Mouse (Mus musculus) thymus, postnatal 4 days (tissue): Measurements from ENCODE around the gene Ankrd17.
"Not testable (repeated sequence)": the region's sequence is repeated elsewhere in the genome, so short reads cannot be mapped to it uniquely, and the experiment has no call there.

Experiments used
- DNase-seq: peaks from one replicate; pipeline ENCODE4 v3.0.0; 2021

Gene Ankrd17

GRCm38 (mm10) chr5:90338177-90339091 is 27.9 kb downstream of the Ankrd17 start:
- DNase-seq = no peak

GRCm38 (mm10) chr5:90332478-90332877 is 33.9 kb downstream of the Ankrd17 start:
- no peak for DNase-seq

- DNase-seq = no peak
Measured at GRCm38 (mm10) chr5:90331071-90331470, 35.3 kb downstream of the Ankrd17 start.

GRCm38 (mm10) chr5:90298396-90298795 is 68.0 kb downstream of the Ankrd17 start:
- no peak for DNase-seq

- no peak for DNase-seq
Measured at GRCm38 (mm10) chr5:90289887-90290286, 76.5 kb downstream of the Ankrd17 start.

GRCm38 (mm10) chr5:90286559-90286958 is 79.8 kb downstream of the Ankrd17 start:
- DNase-seq = peak; percentile 81

- no peak for DNase-seq
Measured at GRCm38 (mm10) chr5:90280061-90280460, 86.3 kb downstream of the Ankrd17 start.

- DNase-seq = no peak
Measured at GRCm38 (mm10) chr5:90279418-90279817, 87.0 kb downstream of the Ankrd17 start.

- no peak for DNase-seq
Measured at GRCm38 (mm10) chr5:90277443-90277842, 88.9 kb downstream of the Ankrd17 start.

- DNase-seq = no peak
Measured at GRCm38 (mm10) chr5:90274806-90275205, 91.6 kb downstream of the Ankrd17 start.

- DNase-seq = not testable (repeated sequence)
Measured at GRCm38 (mm10) chr5:90262230-90262629, 104.1 kb downstream of the Ankrd17 start.

GRCm38 (mm10) chr5:90257023-90257422 is 109.4 kb downstream of the Ankrd17 start:
- no peak for DNase-seq

GRCm38 (mm10) chr5:90247503-90247902 is 118.9 kb downstream of the Ankrd17 start:
- no peak for DNase-seq

- no peak for DNase-seq
Measured at GRCm38 (mm10) chr5:90246987-90247386, 119.4 kb downstream of the Ankrd17 start.

- no peak for DNase-seq
Measured at GRCm38 (mm10) chr5:90246567-90246966, 119.8 kb downstream of the Ankrd17 start.

GRCm38 (mm10) chr5:90245416-90245815 is 121.0 kb downstream of the Ankrd17 start:
- no peak for DNase-seq

GRCm38 (mm10) chr5:90235217-90235616 is 131.2 kb downstream of the Ankrd17 start:
- no peak for DNase-seq

- no peak for DNase-seq
Measured at GRCm38 (mm10) chr5:90233305-90233704, 133.1 kb downstream of the Ankrd17 start.

GRCm38 (mm10) chr5:90229760-90230159 is 136.6 kb downstream of the Ankrd17 start:
- DNase-seq = no peak

GRCm38 (mm10) chr5:90226696-90227095 is 139.7 kb downstream of the Ankrd17 start:
- DNase-seq = no peak

- no peak for DNase-seq
Measured at GRCm38 (mm10) chr5:90224730-90225129, 141.6 kb downstream of the Ankrd17 start.

- peak; percentile 97 for DNase-seq
Measured at GRCm38 (mm10) chr5:90223534-90224381, 142.6 kb downstream of the Ankrd17 start, which contains the start of gene Cox18. TSS of gene Cox18 (minus strand) at chr5:90224001.

- DNase-seq = no peak
Measured at GRCm38 (mm10) chr5:90222937-90223336, 143.4 kb downstream of the Ankrd17 start.

- no peak for DNase-seq
Measured at GRCm38 (mm10) chr5:90217791-90218190, 148.6 kb downstream of the Ankrd17 start.
